Mouse (Mus musculus): Measurements from ENCODE around the gene Rapgef4.

DNA sequence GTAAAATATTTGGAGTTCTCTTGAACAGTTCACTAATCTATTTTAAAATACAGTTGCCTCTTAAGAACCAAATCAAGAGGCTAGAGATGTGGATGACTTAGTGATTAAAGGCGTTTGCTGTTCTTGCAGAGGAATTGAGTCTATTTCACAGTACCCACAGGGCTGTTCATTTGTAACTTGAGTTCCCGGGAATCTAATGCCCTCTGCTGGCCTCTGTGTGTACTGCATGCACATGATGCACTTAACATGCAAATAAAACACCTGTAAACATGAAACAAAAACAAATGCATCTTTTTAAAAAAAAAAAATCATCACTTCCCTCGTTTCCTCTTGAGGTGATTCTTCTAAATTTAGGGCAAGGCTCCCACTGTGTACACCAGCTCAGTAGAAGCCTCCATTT is 238.9 kb downstream of the Rapgef4 start:
- TF ChIP-seq CTCF (IDR thresholded peaks at IDR 0.05; ENCODE audit: borderline replicate concordance, extremely low read depth, insufficient read depth, insufficient read length) (peak; percentile 70; the same call in 1 of the 2 replicates), POLR2A (IDR thresholded peaks at IDR 0.05; ENCODE audit: borderline replicate concordance, extremely low read depth, insufficient read depth, insufficient read length, poor library complexity, severe bottlenecking) (no peak)

Data from brain, embryonic 14.5 days (tissue).